Mouse (Mus musculus): ENCODE measurements around the gene Zic3. TPM values are rescaled to one million over a fixed set of nuclear protein-coding genes. Genes with fewer than 3 reads are reported as not detected.

The Zic3 gene
- polyA plus RNA-seq, 1 experiment from 2014 or later, result 19.3 TPM

GRCm38 (mm10) chrX:58032622-58033021 lies 10.1 kb downstream of the Zic3 start:
- Histone ChIP-seq H3K9ac (ENCODE audit: low read length) (peak overlapping the region; percentile 60), H3K4me1 (ENCODE audit: control insufficient read depth, insufficient read depth, low read length) (no peaks in the 10 kb centered on the region; the same call in 1 of the 2 replicates), H3K27ac (ENCODE audit: low read depth, low read length) (no peak overlapping the region), H3K4me3 (ENCODE audit: low read depth, low read length) (peak overlapping the region; percentile 43), H3K4me2 (ENCODE audit: low read depth) (peak overlapping the region; percentile 41), H3K27me3 (ENCODE audit: control insufficient read depth, insufficient read depth, low read length) (peaks cover 9% of the 10 kb centered on the region; the same call in 1 of the 2 replicates), H3K9me3 (ENCODE audit: control insufficient read depth, low read length) (no peaks in the 10 kb centered on the region), H3K36me3 (ENCODE audit: control insufficient read depth, insufficient read depth, low read length) (no peaks in the 10 kb centered on the region)
- no peak for ATAC-seq (ENCODE audit: insufficient read depth, low FRiP score, low TSS enrichment)
- peak; percentile 30 for DNase-seq (ENCODE audit: low spot score)
- 18% methylated on average over 7 of the region's 7 CpGs for WGBS

- 10% methylated on average over 22 of the region's 22 CpGs for WGBS
- no peaks in the 10 kb centered on the region for H3K9me3 ChIP-seq (ENCODE audit: control insufficient read depth, low read length)
- H3K27ac ChIP-seq (ENCODE audit: low read depth, low read length), result no peak overlapping the region
- H3K4me2 ChIP-seq (ENCODE audit: low read depth), result peak overlapping the region; percentile 41
- DNase-seq (ENCODE audit: low spot score), result peak; percentile 32
- peak overlapping the region; percentile 43 for H3K4me3 ChIP-seq (ENCODE audit: low read depth, low read length)
- peaks cover 4% of the 10 kb centered on the region; the same call in 1 of the 2 replicates for H3K27me3 ChIP-seq (ENCODE audit: control insufficient read depth, insufficient read depth, low read length)
- peak overlapping the region; percentile 45 for H3K9ac ChIP-seq (ENCODE audit: low read length)
- no peaks in the 10 kb centered on the region for H3K4me1 ChIP-seq (ENCODE audit: control insufficient read depth, insufficient read depth, low read length)
- no peaks in the 10 kb centered on the region for H3K36me3 ChIP-seq (ENCODE audit: control insufficient read depth, insufficient read depth, low read length)
- no peak for ATAC-seq (ENCODE audit: insufficient read depth, low FRiP score, low TSS enrichment)
Observed at GRCm38 (mm10) chrX:58033521-58033920, 11.0 kb downstream of the Zic3 start.

GRCm38 (mm10) chrX:58038061-58039007 lies 15.8 kb downstream of the Zic3 start:
- 16% methylated on average over 61 of the region's 70 CpGs for WGBS
- Histone ChIP-seq H3K9me3 (ENCODE audit: control insufficient read depth, low read length) (no peaks in the 10 kb centered on the region), H3K27ac (ENCODE audit: low read depth, low read length) (peak overlapping the region; percentile 56; the same call in 1 of the 2 replicates), H3K36me3 (ENCODE audit: control insufficient read depth, insufficient read depth, low read length) (no peaks in the 10 kb centered on the region), H3K4me1 (ENCODE audit: control insufficient read depth, insufficient read depth, low read length) (no peaks in the 10 kb centered on the region), H3K27me3 (ENCODE audit: control insufficient read depth, insufficient read depth, low read length) (no peaks in the 10 kb centered on the region), H3K4me2 (ENCODE audit: low read depth) (peak overlapping the region; percentile 44), H3K4me3 (ENCODE audit: low read depth, low read length) (peak overlapping the region; percentile 23), H3K9ac (ENCODE audit: low read length) (peak overlapping the region; percentile 33)
- peak; percentile 76 for DNase-seq (ENCODE audit: low spot score)
- peak; percentile 89 for ATAC-seq (ENCODE audit: insufficient read depth, low FRiP score, low TSS enrichment)

- 29% methylated on average over 4 of the region's 4 CpGs for WGBS
- no peaks in the 10 kb centered on the region for H3K27me3 ChIP-seq (ENCODE audit: control insufficient read depth, insufficient read depth, low read length)
- no peak overlapping the region for H3K4me2 ChIP-seq (ENCODE audit: low read depth)
- H3K9ac ChIP-seq (ENCODE audit: low read length), result no peak overlapping the region
- H3K36me3 ChIP-seq (ENCODE audit: control insufficient read depth, insufficient read depth, low read length), result no peaks in the 10 kb centered on the region
- H3K4me1 ChIP-seq (ENCODE audit: control insufficient read depth, insufficient read depth, low read length), result no peaks in the 10 kb centered on the region
- DNase-seq (ENCODE audit: low spot score) (peak; percentile 17), ATAC-seq (ENCODE audit: insufficient read depth, low FRiP score, low TSS enrichment) (no peak)
- no peak overlapping the region for H3K4me3 ChIP-seq (ENCODE audit: low read depth, low read length)
- no peaks in the 10 kb centered on the region for H3K9me3 ChIP-seq (ENCODE audit: control insufficient read depth, low read length)
- H3K27ac ChIP-seq (ENCODE audit: low read depth, low read length), result no peak overlapping the region
Observed at GRCm38 (mm10) chrX:58039703-58040102, 17.2 kb downstream of the Zic3 start.

- no peak for ATAC-seq (ENCODE audit: insufficient read depth, low FRiP score, low TSS enrichment)
Observed at GRCm38 (mm10) chrX:58041865-58042264, 19.4 kb downstream of the Zic3 start.

GRCm38 (mm10) chrX:58042512-58042911 lies 20.0 kb downstream of the Zic3 start:
- no peak for DNase-seq (ENCODE audit: low spot score)
- WGBS, result 75% methylated on average over 4 of the region's 4 CpGs

More at GRCm38 (mm10) chrX:58041865-58042264, 19.4 kb downstream of the Zic3 start:
- no peak overlapping the region for H3K9ac ChIP-seq (ENCODE audit: low read length)
- WGBS, result 55% methylated on average over 3 of the region's 3 CpGs
- no peak overlapping the region for H3K27ac ChIP-seq (ENCODE audit: low read depth, low read length)
- no peaks in the 10 kb centered on the region for H3K4me1 ChIP-seq (ENCODE audit: control insufficient read depth, insufficient read depth, low read length)
- no peak overlapping the region for H3K4me2 ChIP-seq (ENCODE audit: low read depth)
- no peaks in the 10 kb centered on the region for H3K36me3 ChIP-seq (ENCODE audit: control insufficient read depth, insufficient read depth, low read length)
- H3K4me3 ChIP-seq (ENCODE audit: low read depth, low read length), result no peak overlapping the region
- H3K27me3 ChIP-seq (ENCODE audit: control insufficient read depth, insufficient read depth, low read length), result no peaks in the 10 kb centered on the region
- no peak for DNase-seq (ENCODE audit: low spot score)
- no peaks in the 10 kb centered on the region for H3K9me3 ChIP-seq (ENCODE audit: control insufficient read depth, low read length)

More at GRCm38 (mm10) chrX:58042512-58042911, 20.0 kb downstream of the Zic3 start:
- H3K9me3 ChIP-seq (ENCODE audit: control insufficient read depth, low read length), result no peaks in the 10 kb centered on the region
- H3K9ac ChIP-seq (ENCODE audit: low read length), result no peak overlapping the region
- H3K4me1 ChIP-seq (ENCODE audit: control insufficient read depth, insufficient read depth, low read length), result no peaks in the 10 kb centered on the region
- ATAC-seq (ENCODE audit: insufficient read depth, low FRiP score, low TSS enrichment), result no peak
- no peaks in the 10 kb centered on the region for H3K36me3 ChIP-seq (ENCODE audit: control insufficient read depth, insufficient read depth, low read length)
- no peak overlapping the region for H3K27ac ChIP-seq (ENCODE audit: low read depth, low read length)
- no peak overlapping the region for H3K4me3 ChIP-seq (ENCODE audit: low read depth, low read length)
- H3K27me3 ChIP-seq (ENCODE audit: control insufficient read depth, insufficient read depth, low read length), result no peaks in the 10 kb centered on the region
- H3K4me2 ChIP-seq (ENCODE audit: low read depth), result no peak overlapping the region
